Mouse (Mus musculus) limb, embryonic 14.5 days (tissue): Measurements from ENCODE around the gene Olfr1094. TPM values are rescaled to one million over a fixed set of nuclear protein-coding genes. Genes with fewer than 3 reads are reported as not detected.

ENCODE experiments used
- ATAC-seq: fragments of 200-750 bp; cut with Nextera tagmentation; 2 replicates; pipeline ENCODE4 v1.8.0; 2017; ENCODE audit warnings: low read depth, moderate number of reproducible peaks, moderate TSS enrichment; ENCODE audit not compliant: low FRiP score
- DNase-seq: peaks from one replicate; pipeline ENCODE4 v3.0.0-alpha.2; 2015; ENCODE audit warnings: low spot score
- H3K27ac ChIP-seq: fragments of 300-500 bp; sonication (generic); replicated peaks from 2 replicates; pipeline ENCODE4 v1.5.1; 2014; ENCODE audit warnings: low read depth, mild to moderate bottlenecking, low read length, moderate library complexity, mixed read lengths
- H3K27me3 ChIP-seq: fragments of 300-500 bp; sonication (generic); 2 replicates; pipeline ENCODE4 v1.6.1; 2014; ENCODE audit warnings: low read length, mixed read lengths; ENCODE audit not compliant: control insufficient read depth, insufficient read depth
- H3K36me3 ChIP-seq: fragments of 300-500 bp; sonication (generic); 2 replicates; pipeline ENCODE4 v1.6.1; 2014; ENCODE audit warnings: mild to moderate bottlenecking, low read length, moderate library complexity, mixed read lengths; ENCODE audit not compliant: control insufficient read depth, insufficient read depth
- H3K4me1 ChIP-seq: fragments of 300-500 bp; sonication (generic); 2 replicates; pipeline ENCODE4 v1.6.1; 2014; ENCODE audit warnings: antibody characterized with exemption, low read length, mixed read lengths; ENCODE audit not compliant: control insufficient read depth, insufficient read depth
- H3K4me2 ChIP-seq: fragments of 300-500 bp; sonication (generic); replicated peaks from 2 replicates; pipeline ENCODE4 v1.6.1; 2014; ENCODE audit warnings: low read depth, mild to moderate bottlenecking, low read length, moderate library complexity; ENCODE audit not compliant: severe bottlenecking
- H3K4me3 ChIP-seq: fragments of 300-500 bp; sonication (generic); replicated peaks from 2 replicates; pipeline ENCODE4 v1.5.1; 2014; ENCODE audit warnings: low read length
- H3K9ac ChIP-seq: fragments of 300-500 bp; sonication (generic); 2 replicates; pipeline ENCODE4 v1.6.1; 2014; ENCODE audit warnings: mild to moderate bottlenecking, low read depth, low read length, moderate library complexity; ENCODE audit not compliant: severe bottlenecking
- H3K9me3 ChIP-seq: fragments of 300-500 bp; sonication (generic); 2 replicates; pipeline ENCODE4 v1.6.1; 2016; ENCODE audit warnings: low read length; ENCODE audit not compliant: control insufficient read depth
- POLR2A ChIP-seq: fragments of 200-500 bp; IDR thresholded peaks from 2 replicates; pipeline ENCODE4 v1.8.0; 2012; ENCODE audit warnings: inconsistent platforms, mild to moderate bottlenecking, moderate library complexity, borderline replicate concordance; ENCODE audit not compliant: insufficient read depth, insufficient read length; ENCODE audit errors: extremely low read depth
- WGBS: fragments of 180-500 bp; shearing (Covaris S2); extraction: QIAGEN DNeasy Blood & Tissue Kit; methylation state at CpG from one replicate; pipeline ENCODE4 v1.1.7; 2014; 5-methylcytosine and 5-hydroxymethylcytosine counted together
- polyA plus RNA-seq, 2 experiments: library from polyadenylated mRNA; depleted of rRNA in 1 of 2; stranded (reverse) in 1 of 2; unstranded in 1 of 2; fragments of >200 nt; fragmentation: Nextera tagmentation in 1 of 2; extraction: Ambion mirVana in 1 of 2; gene quantifications; 2 replicates each; pipeline versions ENCODE4 v1.2.1 to v1.2.3; 2012 to 2014

Gene Olfr1094
- polyA plus RNA-seq (2012; rRNA removed): not detected in 2 replicates
- polyA plus RNA-seq (2014; fragmentation: Nextera tagmentation; extraction: Ambion mirVana): not detected in 2 replicates

DNA sequence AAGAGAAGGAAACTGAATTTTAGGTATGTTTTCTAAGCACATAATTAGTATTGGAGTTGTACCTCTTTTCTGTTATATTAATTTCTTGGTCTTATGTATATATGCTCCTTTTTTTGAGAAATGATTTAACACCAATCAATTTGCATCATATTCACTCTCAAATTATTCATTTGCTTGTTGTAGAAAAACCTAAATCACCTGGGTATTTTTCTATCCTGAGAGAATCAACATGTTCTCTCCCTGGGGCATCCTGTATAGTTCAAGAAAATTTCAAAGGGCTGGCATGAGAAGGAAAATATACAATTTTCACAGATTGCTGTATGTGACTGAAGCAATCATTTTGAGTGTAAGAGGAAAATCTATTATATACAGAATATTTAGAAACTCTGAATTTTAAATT, at the start of gene Olfr1094:
TSS of gene Olfr1094 (plus strand) at position 301 of the 400 bp plus-strand sequence.
- TF ChIP-seq POLR2A: no peak
- Histone ChIP-seq H3K9me3 (no peaks in the 10 kb centered on the region), H3K4me3 (no peak within 1 kb of the TSS), H3K36me3 (no peaks in the 10 kb centered on the region), H3K27me3 (no peaks in the 10 kb centered on the region), H3K9ac (no peak within 1 kb of the TSS), H3K4me1 (no peaks in the 10 kb centered on the region), H3K27ac (no peak within 1 kb of the TSS), H3K4me2 (no peak within 1 kb of the TSS)
- DNase-seq: no peak
- ATAC-seq: no peak

DNA sequence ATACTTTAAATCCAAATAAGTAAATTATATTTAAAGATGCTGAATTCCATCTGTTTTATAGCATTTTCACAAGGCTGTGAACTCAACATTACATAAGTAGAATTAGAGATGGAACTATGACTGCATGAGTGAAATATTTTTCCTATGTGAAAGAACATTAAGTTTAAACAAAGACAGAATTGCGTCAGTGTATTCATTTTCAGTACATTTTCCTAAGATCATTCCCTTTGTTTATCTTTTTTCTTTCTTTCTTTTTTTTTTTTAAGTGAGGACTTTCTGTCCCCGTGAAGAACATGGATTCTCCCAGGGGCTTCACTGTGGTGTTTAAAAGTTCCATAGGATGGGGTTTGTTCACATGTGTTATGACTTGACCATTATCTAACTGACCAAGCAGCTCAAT, 42.3 kb upstream of the Olfr1094 start, which contains the start of gene Olfr1093:
TSS of gene Olfr1093 (plus strand) at position 301 of the 400 bp plus-strand sequence.
- 80% methylated on average over 2 of the region's 2 CpGs for WGBS
- no peaks in the 10 kb centered on the region for H3K9me3 ChIP-seq
- TF ChIP-seq POLR2A: no peak
- H3K4me1 ChIP-seq: no peaks in the 10 kb centered on the region
- DNase-seq: no peak
- no peaks in the 10 kb centered on the region for H3K36me3 ChIP-seq
- no peak within 1 kb of the TSS for H3K4me2 ChIP-seq
- ATAC-seq: no peak
- no peak within 1 kb of the TSS for H3K27ac ChIP-seq
- no peak within 1 kb of the TSS for H3K9ac ChIP-seq
- H3K4me3 ChIP-seq: no peak within 1 kb of the TSS
- no peaks in the 10 kb centered on the region for H3K27me3 ChIP-seq

DNA sequence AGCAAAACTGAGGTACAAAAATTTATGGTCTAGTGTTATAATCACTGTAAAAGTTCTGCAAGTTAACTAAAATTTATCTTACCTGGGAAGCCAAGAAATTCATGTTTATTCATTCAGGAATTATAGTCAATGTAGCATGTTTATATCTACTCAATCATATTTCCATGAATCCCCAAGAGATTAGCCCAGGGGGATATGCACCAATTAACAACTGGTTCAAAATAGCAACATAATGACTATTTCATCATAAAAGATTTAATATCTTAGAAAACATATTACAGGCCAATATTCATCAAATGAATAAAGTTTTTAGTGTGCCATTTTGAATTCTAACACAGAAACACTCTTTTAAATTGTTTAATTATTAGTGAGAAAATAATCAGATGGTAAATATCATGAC, 14.5 kb upstream of the Olfr1094 start, which contains the start of gene Olfr141:
TSS of gene Olfr141 (minus strand) at position 101 of the 400 bp plus-strand sequence.
- Histone ChIP-seq H3K4me3 (no peak within 1 kb of the TSS), H3K9ac (no peak within 1 kb of the TSS), H3K27me3 (no peaks in the 10 kb centered on the region), H3K36me3 (no peaks in the 10 kb centered on the region), H3K4me1 (no peaks in the 10 kb centered on the region), H3K4me2 (no peak within 1 kb of the TSS), H3K27ac (no peak within 1 kb of the TSS), H3K9me3 (no peaks in the 10 kb centered on the region)
- TF ChIP-seq POLR2A: no peak
- DNase-seq: no peak
- no peak for ATAC-seq

DNA sequence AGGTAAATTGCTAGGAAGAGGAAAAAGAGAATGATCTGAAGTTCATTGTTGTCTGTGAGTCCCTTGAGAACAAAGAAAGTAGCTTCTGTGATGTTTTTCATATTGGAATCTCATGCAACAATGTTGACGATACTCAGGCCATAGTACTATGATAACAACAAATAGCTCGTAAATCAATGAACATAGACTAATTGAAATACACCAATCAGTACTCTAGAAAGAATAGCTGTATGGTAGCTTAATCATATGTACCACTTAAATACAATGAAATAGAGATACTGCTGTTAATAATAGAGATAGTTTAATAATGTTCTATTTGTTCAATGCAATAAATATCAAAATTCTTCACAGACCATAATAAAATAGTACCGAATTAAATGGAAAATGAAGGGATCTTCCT, 27.1 kb downstream of the Olfr1094 start, which contains the start of gene Olfr1095:
TSS of gene Olfr1095 (minus strand) at position 101 of the 400 bp plus-strand sequence.
- no peak within 1 kb of the TSS for H3K9ac ChIP-seq
- no peak for TF ChIP-seq POLR2A
- no peaks in the 10 kb centered on the region for H3K36me3 ChIP-seq
- no peaks in the 10 kb centered on the region for H3K27me3 ChIP-seq
- WGBS: 84% methylated on average over 3 of the region's 3 CpGs
- H3K4me3 ChIP-seq: no peak within 1 kb of the TSS
- H3K4me1 ChIP-seq: no peaks in the 10 kb centered on the region
- no peak within 1 kb of the TSS for H3K4me2 ChIP-seq
- H3K9me3 ChIP-seq: no peaks in the 10 kb centered on the region
- H3K27ac ChIP-seq: no peak within 1 kb of the TSS
- ATAC-seq (no peak), DNase-seq (no peak)

DNA sequence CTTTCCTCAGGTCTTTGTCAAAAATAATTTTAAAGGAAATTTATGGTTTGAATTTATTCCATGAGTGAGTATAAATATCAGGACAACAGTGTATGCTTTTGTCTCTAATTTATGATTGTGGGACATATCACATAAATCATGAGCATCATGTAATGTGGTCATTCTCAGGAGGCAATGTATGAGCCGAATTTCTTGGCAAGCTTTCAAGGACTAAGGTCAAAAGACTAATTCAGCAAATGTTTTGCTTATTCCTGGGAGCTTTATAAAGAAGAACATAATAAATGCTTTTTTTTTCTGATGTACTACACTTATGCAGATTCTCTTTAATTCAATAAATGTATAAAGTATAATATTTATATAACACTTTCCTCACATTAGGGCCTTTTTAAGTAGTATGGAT, 50.2 kb downstream of the Olfr1094 start, which contains the start of gene Gm13723:
TSS of gene Gm13723 (minus strand) at position 101 of the 400 bp plus-strand sequence.
- TF ChIP-seq POLR2A: no peak
- no peak within 1 kb of the TSS for H3K4me3 ChIP-seq
- ATAC-seq: no peak
- DNase-seq: no peak
- H3K4me2 ChIP-seq: no peak within 1 kb of the TSS
- H3K27ac ChIP-seq: no peak within 1 kb of the TSS
- no peaks in the 10 kb centered on the region for H3K4me1 ChIP-seq
- no peaks in the 10 kb centered on the region for H3K9me3 ChIP-seq
- H3K27me3 ChIP-seq: no peaks in the 10 kb centered on the region
- no peaks in the 10 kb centered on the region for H3K36me3 ChIP-seq
- H3K9ac ChIP-seq: no peak within 1 kb of the TSS
- WGBS: 61% methylated on average over 1 of the region's 1 CpGs

Other genes with a start within 250 kb of the Olfr1094 start
- not detected in 2 replicates for gene Olfr1082, start 225.7 kb upstream of the Olfr1094 start, polyA plus RNA-seq (2012; rRNA removed)
- gene Olfr1082, start 225.7 kb upstream of the Olfr1094 start, polyA plus RNA-seq (2014; fragmentation: Nextera tagmentation; extraction: Ambion mirVana): not detected in 2 replicates
- not detected in 2 replicates for gene Olfr1084, start 184.9 kb upstream of the Olfr1094 start, polyA plus RNA-seq (2012; rRNA removed)
- gene Olfr1084, start 184.9 kb upstream of the Olfr1094 start, polyA plus RNA-seq (2014; fragmentation: Nextera tagmentation; extraction: Ambion mirVana): not detected in 2 replicates
- not detected in 2 replicates for gene Olfr1085, start 162.6 kb upstream of the Olfr1094 start, polyA plus RNA-seq (2012; rRNA removed)
- gene Olfr1085, start 162.6 kb upstream of the Olfr1094 start, polyA plus RNA-seq (2014; fragmentation: Nextera tagmentation; extraction: Ambion mirVana): not detected in 2 replicates
- gene Olfr1086, start 144.6 kb upstream of the Olfr1094 start, polyA plus RNA-seq (2012; rRNA removed): not detected in 2 replicates
- gene Olfr1086, start 144.6 kb upstream of the Olfr1094 start, polyA plus RNA-seq (2014; fragmentation: Nextera tagmentation; extraction: Ambion mirVana): not detected in 2 replicates
- not detected in 2 replicates for gene Olfr1087, start 126.3 kb upstream of the Olfr1094 start, polyA plus RNA-seq (2012; rRNA removed)
- not detected in 2 replicates for gene Olfr1087, start 126.3 kb upstream of the Olfr1094 start, polyA plus RNA-seq (2014; fragmentation: Nextera tagmentation; extraction: Ambion mirVana)
- not detected in 2 replicates for gene Olfr1089, start 91.0 kb upstream of the Olfr1094 start, polyA plus RNA-seq (2012; rRNA removed)
- gene Olfr1089, start 91.0 kb upstream of the Olfr1094 start, polyA plus RNA-seq (2014; fragmentation: Nextera tagmentation; extraction: Ambion mirVana): not detected in 2 replicates
- gene Olfr1090, start 65.7 kb upstream of the Olfr1094 start, polyA plus RNA-seq (2012; rRNA removed): not detected in 2 replicates
- not detected in 2 replicates for gene Olfr1090, start 65.7 kb upstream of the Olfr1094 start, polyA plus RNA-seq (2014; fragmentation: Nextera tagmentation; extraction: Ambion mirVana)
- gene Olfr1093, start 42.2 kb upstream of the Olfr1094 start, polyA plus RNA-seq (2012; rRNA removed): not detected in 2 replicates
- gene Olfr1093, start 42.2 kb upstream of the Olfr1094 start, polyA plus RNA-seq (2014; fragmentation: Nextera tagmentation; extraction: Ambion mirVana): not detected in 2 replicates
- gene Olfr141, start 14.6 kb upstream of the Olfr1094 start, polyA plus RNA-seq (2012; rRNA removed): not detected in 2 replicates
- gene Olfr141, start 14.6 kb upstream of the Olfr1094 start, polyA plus RNA-seq (2014; fragmentation: Nextera tagmentation; extraction: Ambion mirVana): not detected in 2 replicates
- gene Olfr1095, start 27.0 kb downstream of the Olfr1094 start, polyA plus RNA-seq (2012; rRNA removed): not detected in 2 replicates
- not detected in 2 replicates for gene Olfr1095, start 27.0 kb downstream of the Olfr1094 start, polyA plus RNA-seq (2014; fragmentation: Nextera tagmentation; extraction: Ambion mirVana)
- not detected in 2 replicates for gene Gm13723, start 50.1 kb downstream of the Olfr1094 start, polyA plus RNA-seq (2012; rRNA removed)
- gene Gm13723, start 50.1 kb downstream of the Olfr1094 start, polyA plus RNA-seq (2014; fragmentation: Nextera tagmentation; extraction: Ambion mirVana): not detected in 2 replicates
- gene Olfr1097, start 67.6 kb downstream of the Olfr1094 start, polyA plus RNA-seq (2012; rRNA removed): not detected in 2 replicates
- not detected in 2 replicates for gene Olfr1097, start 67.6 kb downstream of the Olfr1094 start, polyA plus RNA-seq (2014; fragmentation: Nextera tagmentation; extraction: Ambion mirVana)
- gene Olfr1098, start 99.9 kb downstream of the Olfr1094 start, polyA plus RNA-seq (2012; rRNA removed): not detected in 2 replicates
- gene Olfr1098, start 99.9 kb downstream of the Olfr1094 start, polyA plus RNA-seq (2014; fragmentation: Nextera tagmentation; extraction: Ambion mirVana): not detected in 2 replicates
- gene Olfr1099, start 136.0 kb downstream of the Olfr1094 start, polyA plus RNA-seq (2012; rRNA removed): not detected in 2 replicates
- not detected in 2 replicates for gene Olfr1099, start 136.0 kb downstream of the Olfr1094 start, polyA plus RNA-seq (2014; fragmentation: Nextera tagmentation; extraction: Ambion mirVana)
- gene Olfr1100, start 155.3 kb downstream of the Olfr1094 start, polyA plus RNA-seq (2012; rRNA removed): not detected in 2 replicates
- gene Olfr1100, start 155.3 kb downstream of the Olfr1094 start, polyA plus RNA-seq (2014; fragmentation: Nextera tagmentation; extraction: Ambion mirVana): not detected in 2 replicates
- gene Olfr1101, start 166.6 kb downstream of the Olfr1094 start, polyA plus RNA-seq (2012; rRNA removed): not detected in 2 replicates
- not detected in 2 replicates for gene Olfr1101, start 166.6 kb downstream of the Olfr1094 start, polyA plus RNA-seq (2014; fragmentation: Nextera tagmentation; extraction: Ambion mirVana)
- not detected in 2 replicates for gene Olfr1102, start 173.7 kb downstream of the Olfr1094 start, polyA plus RNA-seq (2012; rRNA removed)
- not detected in 2 replicates for gene Olfr1102, start 173.7 kb downstream of the Olfr1094 start, polyA plus RNA-seq (2014; fragmentation: Nextera tagmentation; extraction: Ambion mirVana)
- not detected in 2 replicates for gene Olfr1104, start 202.4 kb downstream of the Olfr1094 start, polyA plus RNA-seq (2012; rRNA removed)
- not detected in 2 replicates for gene Olfr1104, start 202.4 kb downstream of the Olfr1094 start, polyA plus RNA-seq (2014; fragmentation: Nextera tagmentation; extraction: Ambion mirVana)
- gene Olfr1105, start 211.9 kb downstream of the Olfr1094 start, polyA plus RNA-seq (2012; rRNA removed): not detected in 2 replicates
- gene Olfr1105, start 211.9 kb downstream of the Olfr1094 start, polyA plus RNA-seq (2014; fragmentation: Nextera tagmentation; extraction: Ambion mirVana): not detected in 2 replicates
- not detected in 2 replicates for gene Olfr1106, start 227.6 kb downstream of the Olfr1094 start, polyA plus RNA-seq (2012; rRNA removed)
- gene Olfr1106, start 227.6 kb downstream of the Olfr1094 start, polyA plus RNA-seq (2014; fragmentation: Nextera tagmentation; extraction: Ambion mirVana): not detected in 2 replicates